Mouse (Mus musculus): ENCODE measurements around the gene Hk3. TPM values are rescaled to one million over a fixed set of nuclear protein-coding genes. Genes with fewer than 3 reads are reported as not detected.

Hk3 gene
- 0.76 and 0.93 TPM in 2 replicates for polyA plus RNA-seq (2016; fragmentation: Nextera tagmentation; extraction: Ambion mirVana)

DNA sequence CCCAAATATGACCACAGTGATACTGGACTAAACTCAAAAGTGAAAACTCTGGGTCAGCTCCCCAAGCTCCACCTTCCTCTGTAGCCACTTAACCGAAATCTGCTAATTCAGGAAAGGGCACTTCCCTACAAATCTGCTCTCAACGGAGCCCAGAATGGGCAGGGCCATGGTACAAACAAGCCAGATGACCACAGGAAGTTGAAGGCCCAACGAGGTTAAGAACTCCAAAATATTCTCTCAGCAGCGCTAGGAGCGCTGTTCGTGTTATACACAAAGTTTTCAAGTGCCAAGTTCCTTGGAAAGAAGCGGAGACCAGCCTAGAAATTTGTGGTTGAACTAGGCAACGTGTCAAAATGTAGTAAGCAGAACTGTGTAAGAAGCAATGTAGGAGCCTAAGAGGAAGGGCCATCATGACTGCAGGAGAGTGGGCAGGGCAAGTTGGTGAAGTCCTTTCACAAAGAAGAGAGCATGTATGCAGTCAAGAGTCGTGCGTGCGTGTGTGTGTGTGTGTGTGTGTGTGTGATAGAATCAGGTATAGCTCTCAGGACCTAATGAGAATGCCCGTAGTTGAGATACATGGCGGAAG is at the start of gene Hk3:
TSS of gene Hk3 (minus strand) at position 192 of the 586 bp plus-strand sequence.
- Histone ChIP-seq H3K27me3 (no peaks in the 10 kb centered on the region), H3K27ac (no peak within 1 kb of the TSS), H3K9me3 (no peaks in the 10 kb centered on the region), H3K9ac (no peak within 1 kb of the TSS), H3K36me3 (no peaks in the 10 kb centered on the region), H3K4me1 (no peaks in the 10 kb centered on the region), H3K4me2 (replicated peaks) (no peak within 1 kb of the TSS), H3K4me3 (no peak within 1 kb of the TSS)
- 87% methylated on average over 13 of the region's 13 CpGs for WGBS
- no peak for ATAC-seq (ENCODE audit: insufficient number of reproducible peaks, insufficient read depth, low FRiP score, low TSS enrichment)

DNA sequence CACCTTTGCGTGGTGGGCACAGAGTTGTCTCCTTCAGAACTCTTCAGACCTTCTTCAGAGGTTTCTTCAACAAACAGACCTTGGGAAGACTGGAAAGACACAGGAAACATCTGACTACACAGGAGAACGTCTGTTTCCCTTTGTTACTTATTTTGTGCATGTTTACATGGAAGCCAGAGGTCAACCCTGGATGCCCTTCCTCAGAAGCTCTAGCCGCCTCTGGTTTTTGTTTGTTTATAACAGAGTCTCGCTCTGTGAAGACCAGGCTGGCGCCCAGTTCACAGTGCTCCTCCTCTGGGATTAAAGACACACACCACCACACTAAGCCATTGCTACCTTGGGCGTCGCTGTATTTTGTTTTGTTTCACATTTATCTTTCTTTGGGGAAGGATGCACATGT is 48.5 kb upstream of the Hk3 start:
- Histone ChIP-seq H3K9ac (no peak overlapping the region), H3K27me3 (no peaks in the 10 kb centered on the region), H3K27ac (no peak overlapping the region), H3K4me1 (no peaks in the 10 kb centered on the region), H3K36me3 (no peaks in the 10 kb centered on the region), H3K9me3 (no peaks in the 10 kb centered on the region), H3K4me2 (replicated peaks) (no peak overlapping the region), H3K4me3 (no peak overlapping the region)
- no peak for ATAC-seq (ENCODE audit: insufficient number of reproducible peaks, insufficient read depth, low FRiP score, low TSS enrichment)
- WGBS: 63% methylated on average over 7 of the region's 7 CpGs

GRCm38 (mm10) chr13:55063276-55063675 is 42.1 kb upstream of the Hk3 start:
- Histone ChIP-seq H3K27ac (no peak overlapping the region), H3K36me3 (peaks cover 2% of the 10 kb centered on the region; the same call in 1 of the 2 replicates), H3K9ac (no peak overlapping the region), H3K4me3 (no peak overlapping the region), H3K27me3 (no peaks in the 10 kb centered on the region), H3K9me3 (no peaks in the 10 kb centered on the region), H3K4me1 (no peaks in the 10 kb centered on the region), H3K4me2 (replicated peaks) (no peak overlapping the region)
- WGBS: 91% methylated on average over 2 of the region's 2 CpGs
- no peak for ATAC-seq (ENCODE audit: insufficient number of reproducible peaks, insufficient read depth, low FRiP score, low TSS enrichment)

DNA sequence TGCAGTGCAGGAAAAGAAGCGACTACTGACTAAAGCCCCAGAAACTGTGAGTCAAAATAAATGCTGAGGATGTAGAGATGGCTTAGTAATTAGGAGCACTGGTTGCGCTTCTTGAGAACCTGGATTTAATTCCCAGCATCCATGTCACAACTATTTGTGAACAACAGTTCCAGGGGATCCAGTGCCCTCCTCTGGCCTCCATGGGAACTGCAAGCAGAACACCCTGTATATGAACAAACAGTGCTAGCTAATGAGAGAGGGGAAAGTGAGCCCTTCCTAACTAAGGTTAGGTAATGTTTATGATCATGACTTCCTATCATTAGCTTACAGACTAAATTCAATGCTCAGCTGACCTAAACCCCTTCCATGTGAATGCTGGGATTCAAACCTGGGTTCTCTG is 36.9 kb upstream of the Hk3 start:
- Histone ChIP-seq H3K9me3 (no peaks in the 10 kb centered on the region), H3K27ac (no peak overlapping the region), H3K27me3 (no peaks in the 10 kb centered on the region), H3K4me1 (no peaks in the 10 kb centered on the region), H3K4me2 (replicated peaks) (no peak overlapping the region), H3K9ac (no peak overlapping the region), H3K36me3 (peaks cover 15% of the 10 kb centered on the region), H3K4me3 (no peak overlapping the region)
- no peak for ATAC-seq (ENCODE audit: insufficient number of reproducible peaks, insufficient read depth, low FRiP score, low TSS enrichment)
- 94% methylated on average over 2 of the region's 2 CpGs for WGBS

GRCm38 (mm10) chr13:55047706-55048105 is 26.5 kb upstream of the Hk3 start:
- no peak overlapping the region for H3K9ac ChIP-seq
- no peak overlapping the region for H3K27ac ChIP-seq
- H3K9me3 ChIP-seq: no peaks in the 10 kb centered on the region
- H3K27me3 ChIP-seq: no peaks in the 10 kb centered on the region
- H3K36me3 ChIP-seq: 0 out of 2 replicates have a peak, but pooled peaks cover 9% of the 10 kb centered on the region
- no peak overlapping the region for H3K4me2 ChIP-seq (replicated peaks)
- H3K4me3 ChIP-seq: no peak overlapping the region
- no peaks in the 10 kb centered on the region for H3K4me1 ChIP-seq
- WGBS: 75% methylated on average over 3 of the region's 3 CpGs
- no peak for ATAC-seq (ENCODE audit: insufficient number of reproducible peaks, insufficient read depth, low FRiP score, low TSS enrichment)

GRCm38 (mm10) chr13:55040016-55040415 is 18.8 kb upstream of the Hk3 start:
- ATAC-seq (ENCODE audit: insufficient number of reproducible peaks, insufficient read depth, low FRiP score, low TSS enrichment): no peak
- Histone ChIP-seq H3K4me3 (no peak overlapping the region), H3K9me3 (no peaks in the 10 kb centered on the region), H3K36me3 (peaks cover 11% of the 10 kb centered on the region), H3K4me2 (replicated peaks) (no peak overlapping the region), H3K9ac (no peak overlapping the region), H3K27me3 (no peaks in the 10 kb centered on the region), H3K4me1 (no peaks in the 10 kb centered on the region), H3K27ac (no peak overlapping the region)
- 94% methylated on average over 2 of the region's 2 CpGs for WGBS

GRCm38 (mm10) chr13:55024215-55024614 is 3.0 kb upstream of the Hk3 start:
- H3K9ac ChIP-seq: no peak overlapping the region
- 88% methylated on average over 2 of the region's 2 CpGs for WGBS
- H3K9me3 ChIP-seq: no peaks in the 10 kb centered on the region
- H3K27ac ChIP-seq: no peak overlapping the region
- H3K4me3 ChIP-seq: no peak overlapping the region
- H3K36me3 ChIP-seq: peaks cover 10% of the 10 kb centered on the region; the same call in 1 of the 2 replicates
- no peak for ATAC-seq (ENCODE audit: insufficient number of reproducible peaks, insufficient read depth, low FRiP score, low TSS enrichment)
- no peak overlapping the region for H3K4me2 ChIP-seq (replicated peaks)
- no peaks in the 10 kb centered on the region for H3K27me3 ChIP-seq
- no peaks in the 10 kb centered on the region for H3K4me1 ChIP-seq

- Histone ChIP-seq H3K4me1 (no peaks in the 10 kb centered on the region), H3K4me2 (replicated peaks) (no peak overlapping the region), H3K27ac (no peak overlapping the region), H3K9me3 (no peaks in the 10 kb centered on the region), H3K4me3 (no peak overlapping the region), H3K36me3 (peaks cover 2% of the 10 kb centered on the region; the same call in 1 of the 2 replicates), H3K27me3 (no peaks in the 10 kb centered on the region), H3K9ac (no peak overlapping the region)
- no peak for ATAC-seq (ENCODE audit: insufficient number of reproducible peaks, insufficient read depth, low FRiP score, low TSS enrichment)
- WGBS: 76% methylated on average over 9 of the region's 9 CpGs
These were observed 1.5 kb upstream of the Hk3 start for GRCm38 (mm10) chr13:55022715-55023114.

DNA sequence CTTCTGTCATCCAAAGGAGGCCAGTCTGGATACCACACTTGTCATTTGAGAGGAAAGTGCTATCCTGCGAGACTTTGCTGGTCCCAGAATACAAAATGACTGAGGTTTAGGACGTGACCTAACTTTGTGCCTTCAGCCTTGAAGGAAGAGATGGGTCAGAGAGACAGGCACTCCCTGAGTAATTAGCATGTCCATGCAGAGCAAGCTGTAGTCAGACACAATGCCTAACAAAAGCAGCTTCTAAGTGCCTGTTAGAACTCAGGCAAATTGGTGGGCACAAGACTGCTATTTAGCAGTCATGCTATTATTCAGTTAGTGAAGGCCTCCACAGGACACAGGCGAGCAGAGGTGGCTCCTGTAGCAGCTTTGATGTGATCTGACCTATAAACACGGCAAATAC is 1.1 kb upstream of the Hk3 start:
- ATAC-seq (ENCODE audit: insufficient number of reproducible peaks, insufficient read depth, low FRiP score, low TSS enrichment): no peak
- Histone ChIP-seq H3K4me1 (no peaks in the 10 kb centered on the region), H3K9ac (no peak overlapping the region), H3K4me3 (no peak overlapping the region), H3K4me2 (replicated peaks) (no peak overlapping the region), H3K27me3 (no peaks in the 10 kb centered on the region), H3K27ac (no peak overlapping the region), H3K36me3 (no peaks in the 10 kb centered on the region), H3K9me3 (no peaks in the 10 kb centered on the region)
- 56% methylated on average over 4 of the region's 4 CpGs for WGBS

DNA sequence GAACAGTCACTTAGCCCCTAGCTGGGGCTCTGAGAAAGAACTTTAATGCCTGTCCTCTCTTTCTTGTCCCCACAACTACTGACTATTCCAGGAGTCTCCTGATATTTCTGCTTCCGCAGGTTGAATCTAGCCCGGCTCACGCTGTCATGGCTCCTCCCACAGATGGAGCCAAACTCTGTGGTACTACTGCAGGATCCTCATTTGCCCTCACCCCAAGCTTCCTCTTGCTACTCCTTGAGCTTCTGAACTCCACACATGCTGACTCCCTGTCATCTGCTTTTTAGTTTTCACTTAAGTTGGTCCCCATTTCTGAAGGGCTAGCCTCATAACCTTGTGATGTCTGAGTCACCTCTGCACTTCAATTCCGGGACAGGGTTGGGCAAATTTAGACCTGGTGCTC is 1.1 kb downstream of the Hk3 start:
- 0 out of 2 replicates have a peak, but pooled peaks cover under 1% of the 10 kb centered on the region for H3K27me3 ChIP-seq
- no peak for ATAC-seq (ENCODE audit: insufficient number of reproducible peaks, insufficient read depth, low FRiP score, low TSS enrichment)

DNA sequence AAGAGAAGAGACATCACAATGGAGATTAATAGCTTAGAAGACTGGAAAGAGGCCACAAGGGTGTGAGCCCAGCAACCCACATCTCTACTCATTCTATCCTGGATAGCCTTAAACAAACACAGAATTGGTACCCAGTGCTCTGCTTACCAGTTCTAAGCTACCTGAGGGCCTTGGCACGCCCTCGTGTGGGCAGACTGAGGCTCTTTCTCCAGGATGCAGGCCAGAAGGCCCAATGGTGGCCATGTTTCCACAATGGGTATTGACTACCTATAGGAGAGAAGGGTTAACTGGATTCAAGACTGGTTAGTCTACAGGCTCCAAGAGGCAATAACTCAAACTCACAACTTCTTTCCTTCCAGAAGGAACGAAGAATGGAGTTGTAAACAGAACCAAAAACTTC is 2.0 kb downstream of the Hk3 start:
- WGBS: 69% methylated on average over 3 of the region's 3 CpGs
- Histone ChIP-seq H3K4me3 (no peak overlapping the region), H3K27me3 (0 out of 2 replicates have a peak, but pooled peaks cover 3% of the 10 kb centered on the region), H3K4me2 (replicated peaks) (no peak overlapping the region), H3K27ac (no peak overlapping the region), H3K9ac (no peak overlapping the region), H3K36me3 (no peaks in the 10 kb centered on the region), H3K9me3 (no peaks in the 10 kb centered on the region), H3K4me1 (no peaks in the 10 kb centered on the region)
- ATAC-seq (ENCODE audit: insufficient number of reproducible peaks, insufficient read depth, low FRiP score, low TSS enrichment): no peak

More for the DNA sequence above, 1.1 kb downstream of the Hk3 start:
- Histone ChIP-seq H3K4me2 (replicated peaks) (no peak overlapping the region), H3K27ac (no peak overlapping the region), H3K4me3 (no peak overlapping the region), H3K4me1 (no peaks in the 10 kb centered on the region), H3K9ac (no peak overlapping the region), H3K36me3 (no peaks in the 10 kb centered on the region), H3K9me3 (no peaks in the 10 kb centered on the region)
- 88% methylated on average over 4 of the region's 4 CpGs for WGBS

DNA sequence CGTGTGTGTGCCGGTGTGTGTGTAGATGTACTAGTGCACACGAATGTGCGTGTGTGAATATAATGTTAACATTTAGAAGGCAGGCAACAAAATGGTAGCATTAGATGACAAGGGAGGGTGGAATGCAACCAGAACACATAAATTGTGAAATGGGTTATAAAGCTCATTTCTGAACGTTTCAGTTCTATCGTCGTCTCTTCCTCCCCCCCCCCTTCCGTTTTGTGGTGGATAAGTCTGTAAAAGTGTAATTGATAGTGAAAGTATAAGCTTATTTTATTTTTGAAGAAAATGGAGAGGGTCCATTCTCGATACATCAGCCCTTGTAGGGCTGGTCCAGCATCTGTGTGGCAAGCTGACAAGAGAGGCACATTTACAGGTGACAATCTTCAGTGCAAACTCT is 2.5 kb downstream of the Hk3 start:
- WGBS: 88% methylated on average over 9 of the region's 9 CpGs
- no peaks in the 10 kb centered on the region for H3K36me3 ChIP-seq
- no peak overlapping the region for H3K4me2 ChIP-seq (replicated peaks)
- no peaks in the 10 kb centered on the region for H3K9me3 ChIP-seq
- no peak for ATAC-seq (ENCODE audit: insufficient number of reproducible peaks, insufficient read depth, low FRiP score, low TSS enrichment)
- no peak overlapping the region for H3K9ac ChIP-seq
- H3K4me1 ChIP-seq: no peaks in the 10 kb centered on the region
- H3K27ac ChIP-seq: no peak overlapping the region
- no peak overlapping the region for H3K4me3 ChIP-seq
- 0 out of 2 replicates have a peak, but pooled peaks cover 3% of the 10 kb centered on the region for H3K27me3 ChIP-seq

Data from embryonic facial prominence, embryonic 12.5 days (tissue).